Mouse (Mus musculus) thymus, postnatal 4 days (tissue): ENCODE results near the gene Ttc22.

ENCODE experiments used
- DNase-seq: peaks from one replicate; pipeline ENCODE4 v3.0.0; 2021

Gene Ttc22

DNA sequence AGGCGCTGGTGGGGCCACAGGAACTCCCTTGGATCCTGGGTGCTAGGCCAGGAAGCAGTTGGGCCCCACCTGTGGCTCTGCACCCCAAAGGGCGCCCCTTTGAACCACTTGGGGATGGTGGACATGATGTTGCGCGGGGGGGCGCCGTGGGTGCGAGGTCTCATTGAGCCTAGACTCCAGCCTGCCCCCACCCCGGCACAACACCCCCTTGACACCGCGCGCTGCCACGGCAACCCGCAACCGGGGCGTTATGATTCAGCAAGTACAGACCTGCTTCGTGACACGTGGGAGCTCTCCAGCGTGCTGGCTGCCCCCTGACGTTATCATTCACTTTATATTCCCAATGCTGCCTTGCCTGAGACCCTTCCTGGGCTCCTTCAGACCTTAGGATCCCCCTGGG is 5.2 kb upstream of the Ttc22 start, which contains the start of gene Lexm:
Lexm (minus strand) TSS at position 186 of the 400 bp plus-strand sequence.
- DNase-seq: peak; percentile 51

DNA sequence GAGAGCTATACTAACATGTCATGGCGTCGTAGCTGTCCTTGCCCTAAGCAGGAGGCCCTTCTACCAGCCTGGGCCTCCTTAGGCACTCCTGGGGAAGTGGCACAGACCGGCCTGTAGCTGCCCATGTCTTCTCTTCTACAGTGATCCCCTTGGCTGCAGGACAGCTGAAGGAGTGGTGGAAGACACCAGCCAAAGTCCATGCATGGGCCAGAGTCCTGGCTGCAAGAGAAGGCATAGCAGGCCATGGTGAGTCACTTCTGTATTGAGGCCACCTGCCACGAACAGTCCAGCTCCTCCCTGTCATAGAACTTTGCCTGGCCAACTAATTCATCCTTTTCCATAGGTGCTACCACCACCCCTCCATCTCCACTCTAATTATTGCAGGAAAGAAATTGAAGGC is 3.3 kb upstream of the Ttc22 start:
- DNase-seq: no peak

DNA sequence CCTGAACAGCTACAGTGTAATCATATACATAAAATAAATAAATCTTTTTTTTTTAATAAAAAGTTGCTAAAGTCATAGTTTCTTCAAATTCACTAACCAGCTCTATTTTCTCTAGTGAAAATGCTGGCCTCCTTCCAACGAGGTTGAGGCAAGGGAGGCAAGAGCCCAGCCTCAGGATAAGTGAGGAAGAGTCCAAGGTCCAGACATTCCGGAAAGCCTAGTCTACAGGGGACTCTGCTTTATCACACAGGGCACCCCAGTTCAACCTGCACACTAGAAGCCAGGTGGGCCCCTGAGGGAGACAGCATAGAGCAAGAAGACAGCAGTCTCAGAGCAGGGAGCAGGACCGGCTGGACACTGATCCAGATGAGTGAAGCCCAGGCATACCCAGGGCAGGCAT is 804 bp upstream of the Ttc22 start:
- no peak for DNase-seq

DNA sequence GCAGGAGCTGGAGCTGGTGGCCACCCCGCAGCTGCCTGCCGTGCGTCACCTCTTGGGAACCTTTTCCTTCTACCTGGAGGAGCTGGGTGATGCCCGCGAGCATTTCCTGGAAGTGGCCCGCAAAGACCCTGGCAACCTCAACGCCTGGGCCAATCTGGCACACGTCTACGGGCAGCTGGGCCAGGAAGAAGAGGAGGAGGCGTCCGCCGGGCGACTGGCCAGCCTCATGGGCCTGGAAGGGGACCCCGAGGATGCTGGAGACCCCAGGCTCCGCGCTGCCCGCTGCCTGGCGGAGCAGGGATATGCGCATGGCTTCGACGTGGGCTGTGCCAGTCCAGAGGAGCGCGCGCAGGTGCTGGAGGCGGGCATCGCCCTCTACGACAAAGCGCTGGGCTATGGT is 480 bp downstream of the Ttc22 start:
- no peak for DNase-seq

DNA sequence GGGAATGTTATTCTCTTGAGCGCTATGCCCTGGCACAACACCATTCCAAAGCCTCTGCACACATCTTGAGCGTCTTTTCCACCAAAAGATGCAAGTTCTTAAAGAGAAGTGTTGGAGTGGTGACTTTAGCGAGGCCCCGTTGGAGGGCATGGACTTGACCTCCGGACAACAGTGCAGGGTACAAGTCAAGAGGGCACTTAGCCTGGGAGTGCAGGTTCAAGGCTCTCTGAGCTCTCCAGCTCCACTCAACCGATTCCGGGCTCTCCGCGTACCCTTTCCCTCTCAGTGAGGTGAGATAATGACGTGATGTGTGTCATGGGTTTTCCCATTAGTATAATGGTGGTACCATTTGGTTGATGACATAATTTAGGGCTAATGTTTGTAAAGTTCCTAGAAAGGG is 2.0 kb downstream of the Ttc22 start:
- DNase-seq: no peak

DNA sequence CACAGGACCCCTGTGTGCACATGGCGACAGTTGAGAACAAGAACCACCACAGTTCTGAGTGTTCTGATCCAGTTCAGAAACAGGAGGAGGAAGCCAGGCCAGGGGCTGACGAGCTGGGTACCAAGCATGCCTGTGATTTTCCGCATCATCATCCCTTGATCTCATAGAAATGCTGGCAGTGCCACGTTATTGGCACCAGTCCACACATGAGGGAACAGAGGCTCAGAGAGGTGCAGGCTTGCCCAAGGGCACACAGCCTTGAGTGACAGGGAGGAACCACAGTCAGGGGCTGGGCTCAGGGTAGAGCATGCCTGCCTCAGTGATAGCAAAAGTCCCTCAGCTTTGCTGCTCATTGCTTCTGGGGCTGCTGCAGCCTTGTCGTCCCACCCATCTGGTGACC is 5.6 kb downstream of the Ttc22 start:
- no peak for DNase-seq

DNA sequence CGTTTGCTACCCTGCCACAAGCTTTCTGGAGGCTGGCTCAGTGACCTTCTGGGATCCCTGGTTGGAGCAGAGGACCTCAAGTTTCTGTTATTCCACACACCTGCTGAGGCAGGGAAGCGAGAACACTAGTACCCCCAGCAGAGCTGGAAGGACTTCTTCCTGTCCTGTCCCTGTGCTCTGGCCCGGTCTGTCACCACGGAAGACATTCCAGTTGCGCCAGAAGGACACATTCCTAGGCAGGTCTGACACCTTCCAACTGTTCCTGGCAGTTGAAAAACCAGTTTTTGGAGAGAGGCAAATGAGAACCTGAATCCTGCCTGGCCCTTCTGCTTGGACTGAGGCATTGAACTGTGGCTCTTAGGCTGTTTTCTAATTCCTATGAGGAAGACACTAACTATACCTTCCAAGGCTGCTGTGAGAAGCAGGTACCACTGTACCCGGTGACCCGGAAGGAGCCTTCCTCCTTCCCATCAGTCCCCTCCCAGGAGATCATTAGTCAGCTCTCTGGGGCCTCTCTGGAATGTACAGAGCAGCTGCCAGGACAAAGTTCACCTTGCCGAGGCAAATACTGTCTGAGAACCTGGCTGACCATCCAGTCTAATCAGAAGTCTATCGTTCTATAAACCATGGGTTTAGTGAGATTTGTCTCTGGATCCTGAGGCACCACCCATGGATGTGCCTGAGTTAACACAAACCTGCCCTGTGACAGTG is 6.6 kb downstream of the Ttc22 start:
- no peak for DNase-seq

DNA sequence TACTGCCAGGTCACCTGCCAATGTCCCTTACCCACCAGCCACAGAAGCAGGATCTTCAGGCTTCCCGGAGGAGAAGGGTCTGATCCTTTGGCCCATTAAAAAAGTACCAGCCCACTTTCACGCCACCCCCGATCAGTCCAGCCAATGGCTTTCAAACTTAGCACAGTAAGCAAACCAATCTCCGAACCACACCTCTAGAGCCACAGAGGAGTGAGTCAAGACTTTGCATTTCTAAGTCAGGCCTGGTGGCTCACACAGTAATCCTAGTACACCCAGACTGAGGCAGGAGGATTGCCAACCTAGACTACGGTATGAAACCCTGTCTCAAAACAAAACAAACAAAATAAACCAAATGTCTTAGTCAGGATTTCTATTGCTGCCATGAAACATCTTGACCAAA is 7.1 kb downstream of the Ttc22 start:
- no peak for DNase-seq

DNA sequence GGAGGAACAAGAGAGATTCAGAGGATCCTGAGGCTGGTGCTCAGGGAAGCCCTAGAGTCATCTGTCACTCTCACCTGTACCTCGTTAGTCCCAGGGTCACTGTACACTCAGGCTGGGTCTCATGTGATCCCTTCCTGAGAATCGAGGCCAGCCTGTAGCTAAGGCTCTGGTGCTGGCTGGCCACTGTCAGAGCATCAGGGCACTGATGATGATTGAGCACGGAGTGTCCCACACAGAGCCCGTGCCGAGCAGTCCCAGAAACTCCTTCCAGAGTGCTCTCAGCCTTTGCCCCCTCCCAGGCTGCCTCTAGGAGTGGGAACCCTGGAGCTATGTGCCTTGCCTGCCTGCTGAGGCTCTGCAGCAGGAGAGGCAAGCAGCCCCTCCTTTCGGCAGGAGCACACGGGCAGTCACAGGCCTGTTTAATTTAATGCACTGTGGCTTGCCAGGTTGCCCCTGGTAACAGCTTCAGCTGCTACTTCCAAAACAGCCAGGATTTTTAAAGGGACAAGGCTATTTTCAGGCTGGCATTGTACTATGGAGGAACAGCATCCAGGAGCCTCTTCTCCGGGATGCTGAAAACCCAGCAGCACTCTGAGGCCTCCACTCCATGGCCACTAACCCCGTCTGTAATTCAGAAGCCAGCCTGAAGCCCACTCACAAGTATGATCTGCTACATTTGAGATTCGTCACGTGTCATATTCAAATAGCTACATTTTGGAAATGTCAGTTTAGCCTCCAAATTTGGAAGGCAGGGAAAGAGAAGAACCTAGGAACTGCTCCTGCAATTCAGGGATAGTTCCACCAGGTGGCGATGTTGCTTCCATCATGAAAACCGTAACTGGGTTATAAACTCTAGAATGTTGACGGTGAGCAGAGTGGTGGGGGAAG is 8.3 kb downstream of the Ttc22 start:
- peak; percentile 75 for DNase-seq

DNA sequence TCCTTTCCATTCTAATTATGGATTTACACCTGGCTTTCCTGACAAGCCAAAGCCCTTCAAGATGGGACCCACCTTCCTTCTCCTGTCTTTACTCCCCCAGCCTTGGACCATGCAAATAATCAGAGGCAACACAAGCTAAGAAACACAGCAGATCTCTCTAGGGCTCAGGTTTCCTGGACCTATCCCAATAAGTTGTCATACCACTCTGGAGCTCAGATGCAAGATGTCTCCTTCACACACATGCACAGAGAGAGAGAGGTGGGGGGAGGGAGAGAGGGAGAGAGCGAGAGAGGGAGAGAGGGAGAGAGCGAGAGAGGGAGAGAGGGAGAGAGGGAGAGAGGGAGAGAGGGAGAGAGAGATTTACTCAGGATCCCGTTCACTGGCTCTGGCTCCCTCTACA is 10.1 kb downstream of the Ttc22 start:
- no peak for DNase-seq

DNA sequence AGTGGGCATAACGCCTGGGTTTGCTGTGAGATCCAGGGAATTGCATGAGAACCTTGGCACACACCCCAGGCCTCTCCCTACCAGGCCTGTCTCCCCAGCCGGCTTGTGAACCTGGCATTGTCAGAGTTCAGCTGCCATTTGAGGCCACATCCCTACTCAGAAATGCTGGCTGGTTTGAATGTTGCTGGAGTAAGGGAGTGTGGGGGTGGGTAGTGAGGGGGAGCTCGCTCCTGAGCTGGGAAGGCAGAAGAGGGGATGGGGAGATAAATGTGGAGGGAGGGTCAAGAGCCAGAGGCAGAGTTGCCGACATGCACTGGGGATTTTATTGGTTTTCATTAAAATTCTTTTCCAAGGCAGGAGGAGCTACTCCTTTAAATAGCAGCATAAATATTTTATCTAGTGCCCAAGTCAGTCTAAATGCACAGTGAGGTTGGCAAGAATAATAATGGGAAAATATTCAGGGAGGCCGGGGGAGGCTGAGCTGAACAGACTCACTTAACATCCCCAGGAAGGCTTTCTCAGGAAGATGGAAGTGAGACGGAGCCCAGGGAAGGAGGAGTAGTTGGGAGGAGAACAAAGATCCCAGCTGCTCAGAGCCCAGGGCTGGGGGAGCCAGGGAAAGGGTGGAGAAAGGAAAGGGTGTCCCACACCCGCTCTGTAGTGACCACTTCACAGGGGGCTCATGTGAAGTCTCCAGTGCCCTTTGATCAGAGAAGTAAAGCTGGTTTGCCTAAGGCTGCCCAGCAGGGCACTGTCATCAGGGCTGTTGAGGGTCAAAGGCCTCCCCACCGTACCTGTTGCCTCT is 11.3 kb downstream of the Ttc22 start:
- no peak for DNase-seq

DNA sequence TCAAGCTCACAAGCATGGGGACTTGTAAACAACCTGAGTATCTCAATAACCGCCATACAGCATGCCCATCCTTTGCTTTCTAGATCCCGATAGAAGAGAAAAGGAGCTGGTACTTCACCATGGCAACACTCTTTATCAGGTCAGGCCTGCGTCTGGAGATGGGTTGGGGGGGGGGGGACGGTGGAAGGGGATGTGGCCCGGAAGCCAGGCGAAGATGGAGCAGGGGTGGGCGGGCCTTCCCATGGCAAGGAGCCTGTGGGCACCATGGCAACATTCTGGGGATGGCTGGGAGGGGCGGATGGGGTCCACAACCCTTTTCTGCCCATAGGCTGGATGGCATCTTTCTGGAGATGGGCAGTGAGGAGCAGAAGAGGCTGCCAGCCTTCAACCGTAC is 11.9 kb downstream of the Ttc22 start:
- no peak for DNase-seq

DNA sequence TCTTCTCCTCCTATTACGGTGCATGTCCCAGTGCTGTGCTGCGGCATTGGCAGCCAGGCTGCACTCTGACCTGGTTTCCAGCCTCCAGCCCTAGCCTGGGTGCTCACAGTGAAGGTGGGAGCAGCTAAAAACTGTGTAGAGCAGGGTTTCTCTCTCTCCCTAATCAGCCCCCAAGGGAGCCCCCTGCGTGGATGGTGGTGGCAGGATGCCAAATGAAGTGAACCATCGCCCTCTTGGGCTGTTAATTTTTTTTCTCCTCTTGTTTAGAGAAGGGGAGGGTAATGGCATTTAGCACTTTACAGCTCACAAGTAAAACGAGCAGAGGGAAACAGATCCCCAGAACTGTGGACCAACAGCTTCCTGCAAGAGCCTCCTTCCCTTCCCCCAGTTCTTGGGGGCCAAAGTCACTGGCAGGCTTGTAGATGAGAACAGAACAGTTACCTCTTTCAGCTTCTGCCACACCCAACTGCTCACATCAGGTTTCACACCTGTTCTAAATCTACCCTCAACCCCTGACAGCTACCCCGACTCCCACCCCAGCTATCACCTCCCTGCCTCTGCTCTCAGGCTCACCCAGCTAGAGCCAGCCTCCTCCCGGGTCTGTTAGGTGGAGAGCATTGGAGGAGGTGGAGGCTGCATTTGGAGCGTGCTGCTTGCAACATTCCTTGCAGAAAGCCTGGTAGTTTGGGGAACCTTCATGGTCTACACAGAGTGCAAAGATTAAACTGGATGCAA is 21.4 kb downstream of the Ttc22 start:
- DNase-seq: no peak

DNA sequence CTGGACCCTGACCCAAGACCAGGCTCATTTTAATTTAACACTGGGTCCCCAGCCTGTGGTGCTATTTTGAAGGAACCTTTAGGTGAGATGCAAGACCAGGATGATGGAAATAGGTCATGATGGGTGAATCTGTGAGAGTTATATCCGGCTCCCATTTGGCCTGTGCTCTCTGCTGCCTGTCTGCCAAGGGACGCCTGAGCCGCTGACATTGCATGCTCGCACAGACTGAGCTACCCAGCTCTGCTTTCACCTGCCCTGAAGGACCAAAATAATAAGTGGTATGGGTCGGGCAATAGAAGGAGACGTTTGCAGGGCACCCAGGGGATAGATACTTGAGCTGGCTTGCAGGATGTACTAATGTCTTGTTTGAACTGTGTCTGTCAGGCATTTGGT is 22.0 kb downstream of the Ttc22 start:
- no peak for DNase-seq

DNA sequence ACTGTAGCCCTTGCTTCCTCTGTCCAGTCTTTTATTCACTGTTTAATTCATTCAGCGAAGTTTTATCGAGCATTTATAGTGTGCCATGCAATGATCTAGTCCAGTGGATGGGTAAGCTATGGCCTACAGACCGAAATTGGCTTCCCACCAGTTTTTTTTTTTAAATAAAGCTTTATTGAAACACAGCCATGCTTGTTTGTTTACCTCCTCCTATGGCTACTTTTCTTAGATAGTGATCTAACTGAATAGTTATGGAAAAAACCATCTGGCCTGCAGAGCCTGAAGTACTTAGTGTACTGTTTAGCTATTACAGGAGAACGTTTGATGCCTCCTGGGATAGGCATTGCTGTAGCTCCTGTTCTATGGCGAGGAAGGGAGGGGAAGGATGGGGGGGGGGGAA is 23.6 kb downstream of the Ttc22 start:
- DNase-seq: no peak

DNA sequence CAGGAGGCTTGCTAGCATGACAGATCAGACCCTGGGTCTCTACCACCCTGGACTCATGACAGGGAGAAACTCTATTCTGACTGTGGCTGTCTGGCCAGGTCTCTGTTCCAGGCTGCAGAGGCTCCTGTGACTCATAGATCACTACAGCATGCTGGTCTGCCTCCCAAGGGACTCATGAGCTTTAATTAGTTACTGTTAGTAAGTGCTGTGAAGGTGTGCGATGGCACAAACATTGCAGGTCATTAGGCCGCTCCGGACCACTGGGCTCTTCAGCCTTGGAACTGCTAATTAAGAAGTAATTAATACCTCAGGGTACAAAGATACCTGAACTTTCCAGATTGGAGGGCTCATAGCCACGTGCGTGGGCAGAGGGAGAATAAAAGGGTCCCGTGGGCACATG is 24.9 kb downstream of the Ttc22 start:
- no peak for DNase-seq

DNA sequence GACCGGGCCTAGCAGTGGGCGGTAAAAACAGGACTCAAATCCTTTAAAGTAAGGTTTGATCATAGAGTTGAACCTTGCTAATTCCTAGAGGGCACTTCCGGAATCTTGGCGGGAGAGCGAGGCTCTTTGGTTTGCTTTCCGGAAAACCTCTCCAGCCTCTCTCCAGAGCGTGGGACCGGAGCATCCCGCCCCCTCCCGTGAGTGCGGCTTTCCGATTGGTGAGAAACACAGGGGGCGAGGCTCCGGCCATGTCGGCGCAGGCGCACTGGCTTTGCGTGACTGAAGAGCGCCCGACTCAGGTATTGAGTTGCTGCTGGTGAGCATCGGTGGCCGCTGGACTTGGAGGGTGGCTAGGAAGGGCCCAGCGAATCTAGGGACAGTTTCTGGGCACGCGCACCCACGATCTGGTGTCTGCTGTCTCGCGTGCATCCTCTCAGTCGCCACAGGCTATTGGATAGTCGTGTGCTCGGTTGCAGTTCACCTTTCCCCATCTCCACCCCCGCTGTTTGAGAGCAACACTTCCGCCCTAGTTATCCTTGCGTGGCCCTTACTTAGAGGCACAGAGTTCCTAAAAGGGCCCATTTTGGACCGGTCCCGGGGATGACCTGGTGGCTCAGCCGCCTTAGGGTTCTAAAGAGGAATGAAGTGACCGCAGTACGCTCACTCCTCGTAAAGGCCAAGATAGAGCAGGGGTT is 28.7 kb downstream of the Ttc22 start, which contains the start of gene Pars2:
Pars2 (plus strand) TSS at position 237 of the 695 bp plus-strand sequence.
- peak; percentile 98 for DNase-seq

DNA sequence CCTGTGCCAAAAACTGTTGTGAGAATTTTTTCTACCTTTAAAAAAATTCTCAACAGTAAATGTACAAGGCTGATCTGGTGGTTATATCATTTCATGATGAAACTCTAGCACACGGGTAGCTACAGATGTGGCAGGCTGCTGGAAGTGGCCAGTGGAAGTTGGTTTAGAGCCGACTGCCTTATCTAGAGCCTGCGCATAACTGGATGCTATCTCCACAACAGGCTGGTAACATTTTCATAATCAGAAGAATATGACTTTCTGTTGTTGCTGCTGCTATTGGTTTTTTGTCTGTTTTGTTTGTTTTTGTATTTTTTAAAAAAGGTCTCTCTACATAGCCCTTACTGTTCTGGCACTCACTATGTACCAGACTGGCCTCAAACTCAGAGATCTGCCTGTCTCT is 30.3 kb downstream of the Ttc22 start:
- DNase-seq: no peak

DNA sequence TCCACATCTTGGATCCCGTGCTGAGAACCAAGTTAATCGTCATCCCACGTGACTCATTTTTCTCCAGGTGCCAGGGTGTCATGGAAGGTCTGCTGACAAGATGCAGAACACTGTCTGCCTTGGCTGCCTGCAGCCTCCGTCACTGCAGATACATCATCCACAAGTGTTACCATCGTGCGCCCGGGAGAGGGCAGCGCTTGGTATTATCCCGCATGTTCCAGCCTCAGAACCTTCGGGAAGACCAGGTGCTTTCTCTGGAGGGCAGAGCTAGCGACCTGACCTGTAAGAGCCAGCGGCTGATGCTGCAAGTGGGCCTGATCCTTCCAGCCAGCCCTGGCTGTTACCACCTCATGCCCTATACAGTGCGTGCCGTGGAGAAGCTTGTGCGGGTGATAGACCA is 30.8 kb downstream of the Ttc22 start:
- no peak for DNase-seq

DNA sequence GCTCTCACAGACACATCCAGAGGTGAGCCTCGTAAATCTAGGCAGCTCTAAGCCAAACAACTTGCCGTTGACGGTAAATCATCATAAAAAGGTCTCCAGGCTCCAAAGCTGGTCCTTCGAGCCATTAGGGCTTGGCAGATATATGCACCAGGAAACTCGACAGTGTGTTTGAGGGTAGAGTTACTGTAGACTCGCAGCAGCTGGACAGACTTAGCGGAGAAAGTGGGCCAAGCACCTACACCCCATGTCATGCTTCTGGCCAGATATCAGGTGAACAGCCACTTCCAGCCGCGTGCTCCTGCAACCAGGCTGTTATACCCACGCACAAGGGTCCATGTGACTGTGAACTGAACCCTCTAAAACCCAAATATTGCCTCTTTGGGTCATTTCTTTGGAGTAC is 33.4 kb downstream of the Ttc22 start:
- no peak for DNase-seq

DNA sequence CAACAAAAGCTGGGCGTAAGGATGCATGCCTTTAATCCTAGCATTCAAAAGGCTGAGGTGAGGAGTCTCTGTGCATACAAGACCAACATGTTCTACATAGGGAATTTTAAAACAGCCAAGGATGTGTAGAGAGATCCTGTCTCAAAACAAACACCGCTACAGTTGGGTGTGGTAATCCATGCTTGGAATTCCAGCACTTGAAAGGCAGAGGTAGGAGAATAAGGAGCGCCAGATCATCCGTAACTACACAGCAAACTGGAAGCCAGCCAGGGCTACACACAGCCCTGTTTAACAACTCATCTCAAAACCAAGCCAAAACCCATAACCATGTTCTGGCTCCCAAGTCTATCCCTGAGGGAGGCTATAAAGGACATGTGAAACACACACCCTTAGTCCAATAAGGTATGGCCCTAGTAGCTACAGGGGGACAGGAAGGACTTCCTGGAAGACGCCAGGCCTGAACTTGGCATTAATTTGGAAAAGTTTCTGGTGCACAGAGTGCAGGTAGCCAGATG is 41.8 kb downstream of the Ttc22 start:
- DNase-seq: no peak

DNA sequence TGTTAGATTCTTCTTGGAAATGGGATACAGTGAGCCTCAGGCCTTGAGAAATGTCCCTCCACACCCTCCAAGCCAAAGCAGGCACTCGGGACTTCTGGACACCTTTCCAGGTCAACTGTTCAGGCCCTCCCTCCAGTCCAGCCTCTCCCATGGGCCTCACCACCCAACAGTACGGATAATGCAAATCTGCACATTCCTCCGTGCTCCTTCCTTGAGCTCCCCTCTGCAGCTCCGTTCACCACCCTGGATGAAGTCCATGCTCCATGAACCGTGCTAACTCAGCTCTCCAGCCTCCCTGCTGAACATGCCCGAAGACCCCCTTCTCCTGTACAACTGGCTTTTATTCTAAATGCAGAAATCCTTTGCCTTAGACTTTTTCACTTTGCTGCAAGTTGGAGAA is 42.5 kb downstream of the Ttc22 start:
- DNase-seq: no peak
